Mouse (Mus musculus) spleen, postnatal 36 days (tissue): Measurements from ENCODE around the gene Rab21.

ENCODE experiments used
- DNase-seq, 2 experiments: peaks; one replicate each; pipeline ENCODE4 v3.0.0; 2022; ENCODE audit warnings: low spot score in 2 of 2, mixed read lengths in 1 of 2

The Rab21 gene

GRCm38 (mm10) chr10:115281381-115281780 is 34.0 kb downstream of the Rab21 start:
- DNase-seq = no peak

GRCm38 (mm10) chr10:115271649-115272048 is 43.7 kb downstream of the Rab21 start:
- no peak for DNase-seq

GRCm38 (mm10) chr10:115270612-115271390 is 44.6 kb downstream of the Rab21 start:
- no peak for DNase-seq

- DNase-seq = no peak
Observed at GRCm38 (mm10) chr10:115262926-115263562, 52.4 kb downstream of the Rab21 start.

GRCm38 (mm10) chr10:115262261-115262660 is 53.1 kb downstream of the Rab21 start:
- DNase-seq = no peak

GRCm38 (mm10) chr10:115261428-115261827 is 54.0 kb downstream of the Rab21 start:
- DNase-seq = no peak

GRCm38 (mm10) chr10:115256162-115256561 is 59.2 kb downstream of the Rab21 start:
- DNase-seq = no peak

- DNase-seq = no peak
Observed at GRCm38 (mm10) chr10:115253521-115253920, 61.9 kb downstream of the Rab21 start.

GRCm38 (mm10) chr10:115252321-115252757 is 63.1 kb downstream of the Rab21 start:
- peak; percentile 12 to 17 for DNase-seq

- DNase-seq = peak; percentile 96 to 98
Observed at GRCm38 (mm10) chr10:115251088-115251934, 64.1 kb downstream of the Rab21 start, which contains the start of gene Tbc1d15. Tbc1d15 (minus strand) TSS chr10:115251467.

- peak; percentile 10 to 21 for DNase-seq
Observed at GRCm38 (mm10) chr10:115250235-115251087, 64.9 kb downstream of the Rab21 start.

GRCm38 (mm10) chr10:115248041-115248440 is 67.4 kb downstream of the Rab21 start:
- DNase-seq = no peak

GRCm38 (mm10) chr10:115245488-115245887 is 69.9 kb downstream of the Rab21 start:
- no peak for DNase-seq

GRCm38 (mm10) chr10:115241082-115241595 is 74.3 kb downstream of the Rab21 start:
- DNase-seq = no peak

- DNase-seq = no peak
Observed at GRCm38 (mm10) chr10:115237931-115238330, 77.5 kb downstream of the Rab21 start.
